Mouse (Mus musculus) embryo, embryonic 9.5 days (tissue): ENCODE results near the gene Rab40b.
"Not testable (repeated sequence)": the region's sequence is repeated elsewhere in the genome, so short reads cannot be mapped to it uniquely, and the experiment has no call there.

ENCODE experiments used
- DNase-seq: peaks from one replicate; pipeline ENCODE4 v3.0.0-alpha.2; 2017; ENCODE audit errors: extremely low spot score

Rab40b gene

GRCm38 (mm10) chr11:121368731-121369130, 19.3 kb downstream of the Rab40b start:
- no peak for DNase-seq

GRCm38 (mm10) chr11:121367170-121367707, 20.8 kb downstream of the Rab40b start:
- DNase-seq = no peak

- DNase-seq = no peak
These were observed 25.8 kb downstream of the Rab40b start for GRCm38 (mm10) chr11:121362212-121362611.

- DNase-seq = peak; percentile 98
These were observed 33.9 kb downstream of the Rab40b start, which contains the start of gene Wdr45b for GRCm38 (mm10) chr11:121354091-121354707. Gene Wdr45b (minus strand): TSS chr11:121354445.

GRCm38 (mm10) chr11:121353326-121354090, 34.5 kb downstream of the Rab40b start:
- no peak for DNase-seq

GRCm38 (mm10) chr11:121348727-121349126, 39.3 kb downstream of the Rab40b start:
- DNase-seq = not testable (repeated sequence)

- no peak for DNase-seq
These were observed 39.9 kb downstream of the Rab40b start for GRCm38 (mm10) chr11:121348166-121348565.

GRCm38 (mm10) chr11:121347036-121347435, 41.0 kb downstream of the Rab40b start:
- DNase-seq = no peak

- not testable (repeated sequence) for DNase-seq
These were observed 45.6 kb downstream of the Rab40b start for GRCm38 (mm10) chr11:121342423-121342822.

GRCm38 (mm10) chr11:121340287-121340686, 47.8 kb downstream of the Rab40b start:
- DNase-seq = no peak

- no peak for DNase-seq
These were observed 48.4 kb downstream of the Rab40b start for GRCm38 (mm10) chr11:121339647-121340046.

GRCm38 (mm10) chr11:121331641-121332040, 56.4 kb downstream of the Rab40b start:
- DNase-seq = no peak

- no peak for DNase-seq
These were observed 59.4 kb downstream of the Rab40b start for GRCm38 (mm10) chr11:121328619-121329018.

- no peak for DNase-seq
These were observed 59.8 kb downstream of the Rab40b start for GRCm38 (mm10) chr11:121328206-121328605.

GRCm38 (mm10) chr11:121326681-121327080, 61.4 kb downstream of the Rab40b start:
- DNase-seq = no peak

- no peak for DNase-seq
These were observed 62.0 kb downstream of the Rab40b start for GRCm38 (mm10) chr11:121326034-121326433.

- DNase-seq = not testable (repeated sequence)
These were observed 80.3 kb downstream of the Rab40b start for GRCm38 (mm10) chr11:121307712-121308111.

- no peak for DNase-seq
These were observed 81.4 kb downstream of the Rab40b start for GRCm38 (mm10) chr11:121306608-121307007.
